Mouse (Mus musculus) kidney, embryonic 16.5 days (tissue): ENCODE data around the gene Pck1. TPM values are rescaled to one million over a fixed set of nuclear protein-coding genes. Genes with fewer than 3 reads are reported as not detected.
A peak's percentile ranks its signal among the peaks of the same experiment; 100 is the strongest.

Experiments used
- ATAC-seq: fragments of 200-750 bp; cut with Nextera tagmentation; 2 replicates; pipeline ENCODE4 v1.8.0; 2017; ENCODE audit warnings: moderate TSS enrichment; ENCODE audit not compliant: low FRiP score, low TSS enrichment
- H3K27ac ChIP-seq: fragments of 300-500 bp; sonication (generic); 2 replicates; pipeline ENCODE4 v1.5.1; 2014; ENCODE audit warnings: low read length
- H3K27me3 ChIP-seq: fragments of 300-500 bp; sonication (generic); 2 replicates; pipeline ENCODE4 v1.6.1; 2014; ENCODE audit warnings: low read length, control low read depth, mixed read lengths; ENCODE audit not compliant: insufficient read depth
- H3K36me3 ChIP-seq: fragments of 300-500 bp; sonication (generic); 2 replicates; pipeline ENCODE4 v1.6.1; 2014; ENCODE audit warnings: low read length, control low read depth, mixed read lengths; ENCODE audit not compliant: insufficient read depth
- H3K4me1 ChIP-seq: fragments of 300-500 bp; sonication (generic); 2 replicates; pipeline ENCODE4 v1.6.1; 2014; ENCODE audit warnings: low read length, control low read depth, mixed read lengths; ENCODE audit not compliant: insufficient read depth
- H3K4me2 ChIP-seq: fragments of 300-500 bp; sonication (generic); replicated peaks from 2 replicates; pipeline ENCODE4 v1.6.1; 2014; ENCODE audit warnings: low read depth, low read length
- H3K4me3 ChIP-seq: fragments of 300-500 bp; sonication (generic); 2 replicates; pipeline ENCODE4 v1.5.1; 2014; ENCODE audit warnings: mild to moderate bottlenecking, low read length
- H3K9ac ChIP-seq: fragments of 300-500 bp; sonication (generic); replicated peaks from 2 replicates; pipeline ENCODE4 v1.6.1; 2014; ENCODE audit warnings: low read length
- H3K9me3 ChIP-seq: fragments of 300-500 bp; sonication (generic); 2 replicates; pipeline ENCODE4 v1.6.1; 2016; ENCODE audit warnings: low read length, control low read depth
- WGBS: fragments of 180-500 bp; shearing (Covaris S2); extraction: QIAGEN DNeasy Blood & Tissue Kit; methylation state at CpG from one replicate; pipeline ENCODE4 v1.1.7; 2014; 5-methylcytosine and 5-hydroxymethylcytosine counted together
- polyA plus RNA-seq: library from polyadenylated mRNA; unstranded; fragments of >200 nt; fragmentation: Nextera tagmentation; extraction: Ambion mirVana; gene quantifications from 2 replicates; pipeline ENCODE4 v1.2.1, GENCODE M21; 2015

Pck1 gene
- polyA plus RNA-seq, 1 experiment from 2014 or later, result 38.4 TPM

- no peak overlapping the region for H3K9ac ChIP-seq
- H3K9me3 ChIP-seq, result no peaks in the 10 kb centered on the region
- H3K27ac ChIP-seq, result no peak overlapping the region
- no peak overlapping the region for H3K4me3 ChIP-seq
- 60% methylated on average over 6 of the region's 6 CpGs for WGBS
- no peak overlapping the region for H3K4me2 ChIP-seq
- peaks cover 9% of the 10 kb centered on the region; the same call in 1 of the 2 replicates for H3K4me1 ChIP-seq
- no peak for ATAC-seq
- peaks cover 17% of the 10 kb centered on the region for H3K27me3 ChIP-seq
- H3K36me3 ChIP-seq, result no peaks in the 10 kb centered on the region
Observed at GRCm38 (mm10) chr2:173185282-173185681, 32.4 kb downstream of the Pck1 start.

DNA sequence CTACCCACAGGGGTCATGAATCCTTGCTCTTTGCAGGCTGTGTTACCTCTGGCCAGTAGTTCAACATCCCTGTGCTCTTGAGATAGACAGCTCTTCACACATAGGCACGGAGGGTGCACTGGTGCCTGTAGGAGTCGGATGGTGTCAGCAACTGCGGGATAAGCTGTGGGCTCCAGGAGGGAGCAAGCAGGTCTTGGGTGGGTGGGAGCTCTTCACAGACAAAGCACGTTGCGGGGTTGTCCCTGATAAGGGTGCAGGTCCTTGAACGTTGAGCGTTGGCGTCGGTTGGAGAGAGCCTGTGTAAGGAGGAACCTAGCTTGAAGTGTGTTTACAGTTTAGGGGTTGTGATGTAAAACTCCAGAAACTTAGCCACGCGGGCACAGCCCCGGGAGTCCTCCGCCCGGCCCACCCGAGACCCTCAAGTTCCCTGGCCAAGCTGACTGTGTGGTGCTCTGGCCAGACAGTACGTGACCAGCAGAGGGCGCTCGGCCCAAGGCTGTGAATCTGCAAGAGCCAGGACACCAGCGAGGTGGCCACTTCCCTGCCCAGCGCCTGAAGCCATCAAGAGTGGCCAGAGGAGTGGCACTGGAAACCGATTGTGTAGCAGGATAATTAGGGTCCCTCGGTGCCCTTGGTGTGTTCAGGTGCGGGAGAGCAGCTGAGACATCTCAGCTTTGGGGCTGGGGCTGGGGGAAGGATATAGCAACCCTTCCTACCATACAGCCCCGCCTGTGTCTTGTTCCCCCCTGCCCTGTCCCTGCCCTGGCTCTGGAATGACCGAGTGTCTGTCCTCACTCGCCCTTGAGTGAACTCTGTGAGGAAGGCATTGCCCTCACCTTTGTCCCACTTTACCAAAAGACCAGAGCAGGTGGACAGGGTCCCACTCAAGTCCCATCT lies 33.4 kb downstream of the Pck1 start:
- Histone ChIP-seq H3K27ac (no peak overlapping the region), H3K27me3 (peaks cover 20% of the 10 kb centered on the region), H3K4me3 (no peak overlapping the region), H3K4me2 (no peak overlapping the region), H3K36me3 (no peaks in the 10 kb centered on the region), H3K9ac (no peak overlapping the region), H3K4me1 (peaks cover 4% of the 10 kb centered on the region; the same call in 1 of the 2 replicates), H3K9me3 (no peaks in the 10 kb centered on the region)
- peak; percentile 66 for ATAC-seq
- WGBS, result 28% methylated on average over 26 of the region's 26 CpGs

DNA sequence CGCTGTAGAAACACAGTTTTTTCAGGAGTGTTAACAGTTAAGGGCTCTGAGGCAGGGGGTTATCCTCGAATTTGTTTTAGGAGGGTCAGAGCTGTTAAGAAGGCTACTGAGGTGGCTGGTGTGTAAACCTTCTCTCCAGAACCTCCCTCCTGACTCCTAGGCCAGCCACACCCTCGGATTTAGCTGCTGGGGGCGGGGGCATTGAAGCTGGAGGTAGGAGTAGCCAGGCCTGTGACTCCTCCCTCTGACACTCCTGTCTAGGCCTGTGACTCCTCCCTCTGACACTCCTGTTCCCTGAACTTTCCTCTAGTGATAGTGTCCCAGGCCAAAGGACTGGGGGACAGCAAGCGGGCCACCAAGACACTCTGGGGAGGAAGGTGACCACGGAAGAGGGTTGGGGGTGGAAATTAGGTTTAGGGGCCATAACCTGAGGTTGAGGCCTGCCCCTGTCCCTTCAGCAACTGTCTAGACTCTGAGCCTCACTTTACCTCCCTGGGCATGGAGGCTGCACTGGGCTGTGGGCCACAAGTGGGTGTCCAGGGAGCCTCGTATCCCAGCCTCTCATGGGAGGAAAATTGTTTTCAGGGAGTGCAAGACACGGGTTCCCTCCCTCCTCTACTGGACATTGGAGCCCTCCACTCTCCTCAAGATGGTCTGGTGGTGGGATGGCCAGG lies 34.5 kb downstream of the Pck1 start:
- Histone ChIP-seq H3K9ac (no peak overlapping the region), H3K4me1 (no peaks in the 10 kb centered on the region), H3K4me2 (no peak overlapping the region), H3K9me3 (no peaks in the 10 kb centered on the region), H3K27ac (no peak overlapping the region), H3K27me3 (peaks cover 13% of the 10 kb centered on the region), H3K4me3 (no peak overlapping the region), H3K36me3 (no peaks in the 10 kb centered on the region)
- WGBS, result 29% methylated on average over 8 of the region's 8 CpGs
- no peak for ATAC-seq

GRCm38 (mm10) chr2:173194796-173195195 lies 41.9 kb downstream of the Pck1 start:
- Histone ChIP-seq H3K4me2 (no peak overlapping the region), H3K4me1 (no peaks in the 10 kb centered on the region), H3K36me3 (no peaks in the 10 kb centered on the region), H3K4me3 (no peak overlapping the region), H3K27me3 (peaks cover 3% of the 10 kb centered on the region; the same call in 1 of the 2 replicates), H3K9me3 (no peaks in the 10 kb centered on the region), H3K9ac (no peak overlapping the region), H3K27ac (no peak overlapping the region)
- ATAC-seq, result no peak
- WGBS, result 87% methylated on average over 4 of the region's 4 CpGs

GRCm38 (mm10) chr2:173202924-173203689 lies 50.3 kb downstream of the Pck1 start:
- ATAC-seq, result no peak
- Histone ChIP-seq H3K36me3 (no peaks in the 10 kb centered on the region), H3K4me3 (no peak overlapping the region), H3K4me1 (no peaks in the 10 kb centered on the region), H3K9ac (no peak overlapping the region), H3K27ac (no peak overlapping the region), H3K27me3 (no peaks in the 10 kb centered on the region), H3K4me2 (no peak overlapping the region), H3K9me3 (peaks cover 2% of the 10 kb centered on the region; the same call in 1 of the 2 replicates)
- WGBS, result 78% methylated on average over 19 of the region's 19 CpGs

DNA sequence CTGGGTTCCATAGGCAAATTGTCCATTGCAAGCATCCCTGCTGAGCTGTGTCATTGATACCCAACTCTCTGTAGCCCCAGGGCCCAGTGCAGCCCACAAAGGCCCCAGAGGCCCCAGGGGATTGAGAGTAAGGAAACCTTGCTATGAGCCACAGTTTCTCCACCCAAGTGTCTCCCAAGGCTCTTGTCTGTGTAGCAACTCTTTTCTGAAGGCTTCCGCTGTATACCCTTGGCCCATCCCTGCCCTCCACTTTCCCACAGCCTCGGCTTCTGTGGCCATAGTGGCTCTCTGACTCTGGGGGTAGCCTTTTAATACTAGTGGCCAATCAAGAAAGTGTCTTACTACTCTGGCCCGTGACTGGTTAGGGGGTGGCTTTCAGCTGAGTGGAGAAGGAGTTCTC lies 50.9 kb downstream of the Pck1 start:
- WGBS, result 90% methylated on average over 3 of the region's 3 CpGs
- H3K9ac ChIP-seq, result no peak overlapping the region
- no peaks in the 10 kb centered on the region for H3K4me1 ChIP-seq
- ATAC-seq, result no peak
- no peak overlapping the region for H3K4me3 ChIP-seq
- H3K27me3 ChIP-seq, result no peaks in the 10 kb centered on the region
- peaks cover 2% of the 10 kb centered on the region; the same call in 1 of the 2 replicates for H3K9me3 ChIP-seq
- H3K27ac ChIP-seq, result no peak overlapping the region
- no peak overlapping the region for H3K4me2 ChIP-seq
- H3K36me3 ChIP-seq, result no peaks in the 10 kb centered on the region

DNA sequence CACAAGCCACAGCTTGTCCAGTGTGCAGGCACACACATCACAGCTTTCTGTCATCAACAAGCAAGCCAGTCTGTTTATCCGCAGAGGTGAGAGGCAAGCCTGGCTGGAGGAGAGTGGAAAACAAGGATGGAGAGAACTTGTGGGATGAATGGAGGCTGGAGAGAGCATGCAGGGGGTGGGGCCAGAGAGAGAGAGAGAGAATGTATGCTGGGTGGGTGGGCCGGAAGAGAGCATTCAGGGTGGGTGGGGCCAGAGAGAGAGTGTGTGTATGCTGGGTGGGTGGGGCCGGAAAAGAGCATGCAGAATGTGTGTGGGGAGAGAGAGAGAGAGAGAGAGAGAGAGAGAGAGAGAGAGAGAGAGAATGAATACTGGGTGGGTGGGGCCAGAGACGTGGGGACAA lies 51.8 kb downstream of the Pck1 start:
- no peaks in the 10 kb centered on the region for H3K36me3 ChIP-seq
- ATAC-seq, result no peak

GRCm38 (mm10) chr2:173205563-173206099 lies 52.8 kb downstream of the Pck1 start:
- no peak overlapping the region for H3K4me2 ChIP-seq
- H3K4me1 ChIP-seq, result no peaks in the 10 kb centered on the region
- no peaks in the 10 kb centered on the region for H3K36me3 ChIP-seq
- no peak for ATAC-seq
- H3K27me3 ChIP-seq, result no peaks in the 10 kb centered on the region
- no peak overlapping the region for H3K4me3 ChIP-seq
- 93% methylated on average over 14 of the region's 14 CpGs for WGBS
- peaks cover 2% of the 10 kb centered on the region; the same call in 1 of the 2 replicates for H3K9me3 ChIP-seq
- H3K27ac ChIP-seq, result no peak overlapping the region
- no peak overlapping the region for H3K9ac ChIP-seq

More for the DNA sequence above, 51.8 kb downstream of the Pck1 start:
- 68% methylated on average over 4 of the region's 4 CpGs for WGBS
- H3K9ac ChIP-seq, result no peak overlapping the region
- peaks cover 2% of the 10 kb centered on the region; the same call in 1 of the 2 replicates for H3K9me3 ChIP-seq
- H3K4me2 ChIP-seq, result no peak overlapping the region
- no peaks in the 10 kb centered on the region for H3K4me1 ChIP-seq
- no peak overlapping the region for H3K4me3 ChIP-seq
- no peaks in the 10 kb centered on the region for H3K27me3 ChIP-seq
- H3K27ac ChIP-seq, result no peak overlapping the region

DNA sequence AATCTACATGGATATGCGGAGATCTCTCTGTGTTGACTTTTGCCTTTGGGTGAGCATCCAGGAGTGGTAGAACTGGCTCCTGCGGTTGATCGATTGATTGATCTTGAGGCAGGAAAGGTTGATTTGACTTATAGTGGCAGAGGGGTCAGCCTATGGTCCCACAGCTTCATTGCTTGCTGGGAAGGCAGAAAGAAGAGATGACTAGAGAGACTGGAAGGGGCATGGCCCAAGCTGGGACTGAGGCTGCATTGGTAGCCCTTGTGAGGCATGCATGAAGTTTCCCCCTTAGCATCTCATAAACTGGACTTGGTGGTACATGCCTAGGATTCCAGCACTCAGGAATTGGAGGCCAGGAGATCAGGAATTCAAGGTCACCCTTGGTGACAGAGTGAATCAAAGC lies 54.2 kb downstream of the Pck1 start:
- H3K9me3 ChIP-seq, result peaks cover 2% of the 10 kb centered on the region; the same call in 1 of the 2 replicates
- H3K27me3 ChIP-seq, result no peaks in the 10 kb centered on the region
- no peaks in the 10 kb centered on the region for H3K4me1 ChIP-seq
- H3K4me3 ChIP-seq, result no peak overlapping the region
- H3K4me2 ChIP-seq, result no peak overlapping the region
- H3K36me3 ChIP-seq, result no peaks in the 10 kb centered on the region
- 91% methylated on average over 3 of the region's 3 CpGs for WGBS
- H3K27ac ChIP-seq, result no peak overlapping the region
- H3K9ac ChIP-seq, result no peak overlapping the region
- ATAC-seq, result no peak
